Mouse (Mus musculus): Measurements from ENCODE around the gene Phip. TPM values are rescaled to one million over a fixed set of nuclear protein-coding genes. Genes with fewer than 3 reads are reported as not detected.

Gene Phip
- 2.7 and 3.0 TPM in 2 replicates for polyA plus RNA-seq (2012; rRNA removed)

DNA sequence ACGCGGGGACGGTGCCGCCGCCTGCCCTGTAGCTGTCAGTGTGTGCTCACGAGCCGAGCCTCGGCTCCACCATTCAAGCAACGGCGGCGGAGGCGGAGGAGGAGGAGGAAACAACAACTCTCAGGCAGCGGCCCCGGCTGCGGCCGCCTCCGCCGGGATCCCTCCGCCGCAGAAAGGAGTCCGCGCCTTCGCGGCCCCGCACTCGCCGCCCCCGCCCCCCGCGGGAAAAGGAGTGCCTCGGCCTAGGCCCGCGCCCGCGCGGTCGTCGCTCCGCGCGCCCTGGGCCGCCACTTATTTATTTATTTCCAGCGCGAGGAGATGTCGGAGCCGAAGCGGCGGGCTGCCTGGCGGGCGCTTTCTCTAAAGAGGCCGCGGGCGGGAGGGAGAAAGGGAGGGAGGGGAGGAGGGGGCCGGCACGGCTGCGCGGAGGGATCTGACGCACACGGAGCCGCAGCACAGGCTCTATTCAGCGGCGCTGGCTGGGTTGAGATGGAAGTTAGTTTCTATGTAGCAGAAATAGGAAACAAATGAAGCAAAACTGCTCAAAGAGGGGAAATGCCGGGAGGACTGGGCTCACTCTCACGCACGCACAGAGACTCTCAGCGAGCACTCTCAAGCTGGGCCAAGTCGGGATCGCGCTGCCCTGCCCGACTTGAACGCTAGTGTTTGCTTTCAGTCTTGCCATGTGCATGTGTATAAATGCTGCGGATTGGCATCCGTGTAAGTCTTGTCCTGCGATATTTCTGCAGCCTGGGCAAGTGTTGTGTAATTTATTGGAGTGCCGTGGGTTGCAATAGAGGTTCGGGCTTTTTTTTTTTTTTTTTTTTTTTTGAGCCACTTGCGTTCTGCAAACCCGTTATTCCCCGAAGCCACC lies at the start of gene Phip:
Gene Phip (minus strand): TSS at position 175 of the 874 bp plus-strand sequence.

GRCm38 (mm10) chr9:82829007-82829689 lies 146.2 kb downstream of the Phip start, which contains the start of gene Irak1bp1:
Gene Irak1bp1 (plus strand): TSS chr9:82829540.

Other genes starting within 250 kb of the Phip start
- gene Irak1bp1, start 146.0 kb downstream of the Phip start, polyA plus RNA-seq (2012; rRNA removed): 0.60 and 0.73 TPM in 2 replicates
- gene Hmgn3, start 171.2 kb upstream of the Phip start, polyA plus RNA-seq (2012; rRNA removed): 3.9 and 4.1 TPM in 2 replicates

All from liver, embryonic 18 days (tissue).